Mouse (Mus musculus) intestine, embryonic 14.5 days (tissue): ENCODE measurements around the gene Gje1. TPM values are rescaled to one million over a fixed set of nuclear protein-coding genes. Genes with fewer than 3 reads are reported as not detected.

ENCODE experiments used
- ATAC-seq: fragments of 200-750 bp; cut with Nextera tagmentation; replicated peaks from 2 replicates; pipeline ENCODE4 v1.8.0; 2017; ENCODE audit warnings: low read depth, moderate number of reproducible peaks, moderate TSS enrichment, moderate library complexity; ENCODE audit not compliant: low FRiP score, low TSS enrichment
- DNase-seq: peaks from one replicate; pipeline ENCODE4 v3.0.0-alpha.2; 2018; ENCODE audit warnings: low spot score
- H3K27ac ChIP-seq: fragments of 300-500 bp; sonication (generic); 2 replicates; pipeline ENCODE4 v1.5.1; 2014; ENCODE audit warnings: low read depth, mild to moderate bottlenecking, control low read depth
- H3K27me3 ChIP-seq: fragments of 300-500 bp; sonication (generic); replicated peaks from 2 replicates; pipeline ENCODE4 v1.6.1; 2014; ENCODE audit warnings: low read length, control low read depth; ENCODE audit not compliant: control insufficient read depth, insufficient read depth
- H3K36me3 ChIP-seq: fragments of 300-500 bp; sonication (generic); 2 replicates; pipeline ENCODE4 v1.6.1; 2014; ENCODE audit warnings: low read length, control low read depth; ENCODE audit not compliant: control insufficient read depth, insufficient read depth
- H3K4me1 ChIP-seq: fragments of 300-500 bp; sonication (generic); replicated peaks from 2 replicates; pipeline ENCODE4 v1.6.1; 2014; ENCODE audit warnings: low read length, control low read depth, mixed read lengths; ENCODE audit not compliant: control insufficient read depth, insufficient read depth
- H3K4me2 ChIP-seq: fragments of 300-500 bp; sonication (generic); 2 replicates; pipeline ENCODE4 v1.6.1; 2014; ENCODE audit warnings: low read length
- H3K4me3 ChIP-seq: fragments of 300-500 bp; sonication (generic); 2 replicates; pipeline ENCODE4 v1.5.1; 2014; ENCODE audit warnings: low read depth, low read length, control low read depth, mixed read lengths
- H3K9ac ChIP-seq: fragments of 300-500 bp; sonication (generic); 2 replicates; pipeline ENCODE4 v1.6.1; 2014; ENCODE audit warnings: mild to moderate bottlenecking, low read length
- H3K9me3 ChIP-seq: fragments of 300-500 bp; sonication (generic); 2 replicates; pipeline ENCODE4 v1.6.1; 2016; ENCODE audit warnings: low read length, control low read depth; ENCODE audit not compliant: control insufficient read depth
- WGBS: fragments of 180-500 bp; shearing (Covaris S2); extraction: QIAGEN DNeasy Blood & Tissue Kit; methylation state at CpG from one replicate; pipeline ENCODE4 v1.1.7; 2014; 5-methylcytosine and 5-hydroxymethylcytosine counted together
- polyA plus RNA-seq: library from polyadenylated mRNA; unstranded; fragments of >200 nt; fragmentation: Nextera tagmentation; extraction: Ambion mirVana; gene quantifications from 2 replicates; pipeline ENCODE4 v1.2.1, GENCODE M21; 2014

Gene Gje1
- not detected in 2 replicates for polyA plus RNA-seq

GRCm38 (mm10) chr10:14718114-14718513, at the start of gene Gje1:
Gene Gje1, minus strand, starts transcription at chr10:14718214.
- Histone ChIP-seq H3K4me2 (no peak within 1 kb of the TSS), H3K27ac (no peak within 1 kb of the TSS), H3K9me3 (no peaks in the 10 kb centered on the region), H3K4me3 (no peak within 1 kb of the TSS), H3K27me3 (no peaks in the 10 kb centered on the region), H3K4me1 (no peaks in the 10 kb centered on the region), H3K36me3 (no peaks in the 10 kb centered on the region), H3K9ac (no peak within 1 kb of the TSS)
- no peak for DNase-seq
- WGBS = 51% methylated on average over 3 of the region's 3 CpGs
- ATAC-seq = no peak

GRCm38 (mm10) chr10:14760618-14761017, 42.6 kb upstream of the Gje1 start:
- Histone ChIP-seq H3K27me3 (peaks cover 12% of the 10 kb centered on the region), H3K36me3 (no peaks in the 10 kb centered on the region), H3K4me3 (peak overlapping the region; percentile 29), H3K9me3 (no peaks in the 10 kb centered on the region), H3K4me1 (no peaks in the 10 kb centered on the region), H3K9ac (no peak overlapping the region), H3K4me2 (peak overlapping the region; percentile 66), H3K27ac (no peak overlapping the region)
- WGBS = 23% methylated on average over 8 of the region's 8 CpGs
- ATAC-seq (no peak), DNase-seq (no peak)

- no peak overlapping the region for H3K27ac ChIP-seq
- DNase-seq (peak; percentile 55), ATAC-seq (no peak)
- peak overlapping the region; percentile 29 for H3K4me3 ChIP-seq
- peak overlapping the region; percentile 66 for H3K4me2 ChIP-seq
- H3K36me3 ChIP-seq = no peaks in the 10 kb centered on the region
- 3% methylated on average over 35 of the region's 35 CpGs for WGBS
- no peaks in the 10 kb centered on the region for H3K9me3 ChIP-seq
- no peaks in the 10 kb centered on the region for H3K4me1 ChIP-seq
- H3K9ac ChIP-seq = no peak overlapping the region
- H3K27me3 ChIP-seq = peaks cover 12% of the 10 kb centered on the region
Observed at GRCm38 (mm10) chr10:14759665-14760558, 41.9 kb upstream of the Gje1 start.

- H3K27me3 ChIP-seq = no peaks in the 10 kb centered on the region
- no peaks in the 10 kb centered on the region for H3K4me1 ChIP-seq
- H3K27ac ChIP-seq = no peak overlapping the region
- H3K9me3 ChIP-seq = no peaks in the 10 kb centered on the region
- H3K4me2 ChIP-seq = no peak overlapping the region
- ATAC-seq (no peak), DNase-seq (no peak)
- no peaks in the 10 kb centered on the region for H3K36me3 ChIP-seq
- H3K9ac ChIP-seq = no peak overlapping the region
- 5% methylated on average over 2 of the region's 2 CpGs for WGBS
- H3K4me3 ChIP-seq = no peak overlapping the region
Observed at GRCm38 (mm10) chr10:14734285-14734684, 16.3 kb upstream of the Gje1 start.

- DNase-seq = no peak
- no peak for ATAC-seq
- WGBS = 76% methylated on average over 9 of the region's 9 CpGs
Observed at GRCm38 (mm10) chr10:14725671-14726070, 7.7 kb upstream of the Gje1 start.

GRCm38 (mm10) chr10:14705072-14706066, 12.6 kb downstream of the Gje1 start, which contains the start of the genes Vta1 and Nmbr:
Gene Vta1, minus strand, starts transcription at chr10:14705560.
Gene Nmbr, plus strand, starts transcription at chr10:14705591.
- no peaks in the 10 kb centered on the region for H3K36me3 ChIP-seq
- WGBS = under 1% methylated on average over 50 of the region's 50 CpGs
- H3K4me1 ChIP-seq = peaks cover 10% of the 10 kb centered on the region
- no peaks in the 10 kb centered on the region for H3K27me3 ChIP-seq
- DNase-seq (peak; percentile 94), ATAC-seq (peak; percentile 96)
- peak within 1 kb of the TSS; percentile 78 for H3K4me2 ChIP-seq
- H3K27ac ChIP-seq = peak within 1 kb of the TSS; percentile 39; the same call in 1 of the 2 replicates
- H3K9ac ChIP-seq = peak within 1 kb of the TSS; percentile 74
- no peaks in the 10 kb centered on the region for H3K9me3 ChIP-seq
- peak within 1 kb of the TSS; percentile 92 for H3K4me3 ChIP-seq

More at GRCm38 (mm10) chr10:14725671-14726070, 7.7 kb upstream of the Gje1 start:
- no peaks in the 10 kb centered on the region for H3K9me3 ChIP-seq
- no peak overlapping the region for H3K4me2 ChIP-seq
- no peaks in the 10 kb centered on the region for H3K36me3 ChIP-seq
- H3K4me3 ChIP-seq = no peak overlapping the region
- H3K27me3 ChIP-seq = no peaks in the 10 kb centered on the region
- H3K4me1 ChIP-seq = no peaks in the 10 kb centered on the region
- H3K9ac ChIP-seq = no peak overlapping the region
- no peak overlapping the region for H3K27ac ChIP-seq

- H3K27me3 ChIP-seq = no peaks in the 10 kb centered on the region
- WGBS = 77% methylated on average over 4 of the region's 4 CpGs
- H3K36me3 ChIP-seq = no peaks in the 10 kb centered on the region
- no peak for ATAC-seq
- DNase-seq = no peak
- peaks cover 10% of the 10 kb centered on the region for H3K4me1 ChIP-seq
- no peak overlapping the region; the same call in 1 of the 2 replicates for H3K9ac ChIP-seq
- peak overlapping the region; percentile 78 for H3K4me2 ChIP-seq
- H3K4me3 ChIP-seq = 0 out of 2 replicates have a peak overlapping the region, but pooled peaks have one; percentile 92
- no peaks in the 10 kb centered on the region for H3K9me3 ChIP-seq
- no peak overlapping the region for H3K27ac ChIP-seq
Observed at GRCm38 (mm10) chr10:14703830-14704420, 14.1 kb downstream of the Gje1 start.

GRCm38 (mm10) chr10:14703239-14703638, 14.8 kb downstream of the Gje1 start:
- Histone ChIP-seq H3K27me3 (no peaks in the 10 kb centered on the region), H3K36me3 (no peaks in the 10 kb centered on the region), H3K4me1 (peaks cover 10% of the 10 kb centered on the region), H3K4me2 (no peak overlapping the region), H3K4me3 (no peak overlapping the region), H3K9me3 (no peaks in the 10 kb centered on the region), H3K27ac (no peak overlapping the region), H3K9ac (no peak overlapping the region)
- WGBS = 77% methylated on average over 1 of the region's 1 CpGs
- DNase-seq (no peak), ATAC-seq (no peak)
